Mouse (Mus musculus): Measurements from ENCODE around the gene Tor4a.

Tor4a gene

DNA sequence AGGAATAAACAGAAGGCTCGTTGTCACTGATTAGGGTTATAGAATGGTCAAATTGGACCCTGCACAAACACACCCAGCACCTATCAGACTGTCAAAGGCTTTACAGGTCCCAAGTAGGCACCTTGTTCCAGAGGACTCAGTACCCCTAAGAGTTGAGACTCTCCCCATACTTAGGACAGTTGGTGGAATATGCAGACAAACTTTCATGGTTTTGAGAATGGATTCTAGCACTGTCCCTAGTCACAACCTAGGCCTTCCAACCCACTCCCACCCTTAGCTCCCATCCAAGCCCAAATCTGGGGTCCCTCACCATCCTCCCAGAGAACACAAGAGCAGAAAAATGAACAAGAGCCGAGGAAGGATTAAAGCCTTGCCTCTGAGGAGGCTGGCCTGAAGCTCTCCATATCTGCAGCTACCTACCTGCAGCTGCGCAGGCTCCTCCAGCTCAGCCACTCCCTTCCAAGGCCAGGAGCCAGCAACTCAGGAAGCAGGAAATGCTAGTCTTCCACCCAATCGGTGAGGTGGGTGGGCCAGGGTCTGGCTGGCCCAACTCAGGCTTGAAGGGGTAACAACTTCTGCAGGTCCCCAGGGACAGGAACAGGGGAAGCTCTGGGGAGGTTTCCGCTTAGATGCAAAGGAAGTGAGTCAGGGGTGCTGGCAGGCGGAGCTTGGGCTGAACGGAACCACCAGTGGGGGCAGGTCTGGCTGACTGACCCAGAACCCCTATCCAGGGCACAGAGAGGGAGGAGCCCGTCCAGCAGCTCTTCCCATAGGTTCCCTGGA lies at the start of gene Tor4a:
Gene Tor4a, minus strand, starts transcription at position 715 of the 783 bp plus-strand sequence.
- DNase-seq (ENCODE audit: low read depth, low spot score) = peak; percentile 96

DNA sequence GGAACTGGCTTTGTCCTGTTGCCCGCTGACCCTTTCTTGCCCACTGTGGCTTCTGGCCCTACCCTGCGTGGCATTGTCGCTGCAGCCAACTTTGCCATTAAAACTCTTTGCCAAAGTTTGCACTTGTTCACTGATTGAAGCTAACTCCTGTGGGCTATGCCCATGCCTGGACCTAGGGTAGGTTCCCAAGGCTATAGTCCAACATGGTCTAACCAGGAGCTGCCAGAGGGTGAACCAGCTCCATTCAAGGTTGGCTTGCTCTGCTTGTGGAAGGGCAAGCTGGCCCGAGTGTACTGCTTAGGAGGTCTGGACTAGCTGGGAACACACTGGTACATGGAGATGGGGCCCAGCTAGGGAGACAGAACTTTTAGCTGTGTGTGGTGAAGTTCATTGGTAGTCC lies 47.5 kb upstream of the Tor4a start:
- no peak for DNase-seq (ENCODE audit: low read depth, low spot score)

DNA sequence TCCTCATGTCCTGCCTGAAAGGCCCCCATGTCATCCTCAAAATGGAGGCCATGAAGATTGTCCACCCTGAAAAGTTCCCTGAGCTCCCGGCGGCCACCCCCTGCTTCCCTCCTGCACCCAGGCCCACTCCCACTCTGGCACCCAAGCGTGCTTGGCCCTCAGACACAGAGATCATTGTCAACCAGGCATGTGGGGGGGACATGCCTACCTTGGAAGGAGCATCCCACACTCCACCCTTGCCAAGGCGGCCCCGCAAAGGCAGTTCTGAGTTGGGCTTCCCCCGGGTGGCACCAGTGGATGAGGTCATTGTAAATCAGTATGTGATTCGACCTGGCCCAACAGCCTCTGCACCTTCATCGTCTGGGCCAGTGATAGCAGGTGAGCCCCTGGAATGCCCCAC lies 46.7 kb upstream of the Tor4a start:
- DNase-seq (ENCODE audit: low read depth, low spot score) = no peak

DNA sequence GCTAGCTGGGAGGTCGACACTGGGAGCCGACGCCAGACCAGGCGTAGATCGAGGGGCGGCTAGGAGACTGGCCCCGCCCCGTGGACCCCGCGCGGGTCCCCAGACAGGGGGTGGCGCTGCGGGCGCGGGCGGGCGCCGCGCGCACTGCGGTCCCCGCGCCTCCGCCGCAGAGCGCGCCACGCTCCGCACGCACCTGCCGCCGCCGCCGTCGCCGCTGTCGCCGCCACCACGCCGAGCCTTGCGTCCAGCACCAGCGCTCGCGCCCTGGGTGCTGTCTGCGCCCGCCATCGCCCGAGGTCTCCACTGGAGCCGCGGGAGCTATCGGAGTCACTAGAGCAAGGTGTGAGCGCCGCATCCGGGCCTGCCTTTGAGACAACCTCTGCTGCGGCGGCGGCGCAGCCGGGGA lies 45.4 kb upstream of the Tor4a start, which contains the start of the genes Rnf208 and Cysrt1:
Gene Rnf208, plus strand, starts transcription at position 155 of the 406 bp plus-strand sequence.
Gene Cysrt1, minus strand, starts transcription at position 352 of the 406 bp plus-strand sequence.
- peak; percentile 8 for DNase-seq (ENCODE audit: low read depth, low spot score)

DNA sequence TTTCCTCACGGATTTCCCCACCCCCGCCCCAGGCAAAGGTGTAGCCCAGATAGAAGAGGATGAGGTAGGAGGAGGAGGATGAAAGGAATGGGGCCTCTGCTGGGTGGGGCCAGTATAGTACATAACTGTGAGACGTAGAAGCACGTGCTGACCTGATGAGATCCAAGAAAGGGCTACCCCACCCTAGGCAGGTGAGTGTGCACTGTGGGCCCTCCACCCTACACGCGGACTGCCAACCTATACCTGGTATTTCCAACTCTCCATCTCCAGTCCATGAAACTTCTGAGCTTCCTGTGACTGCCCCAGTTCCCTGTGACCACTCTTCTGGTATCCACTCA lies 44.7 kb upstream of the Tor4a start:
- no peak for DNase-seq (ENCODE audit: low read depth, low spot score)

DNA sequence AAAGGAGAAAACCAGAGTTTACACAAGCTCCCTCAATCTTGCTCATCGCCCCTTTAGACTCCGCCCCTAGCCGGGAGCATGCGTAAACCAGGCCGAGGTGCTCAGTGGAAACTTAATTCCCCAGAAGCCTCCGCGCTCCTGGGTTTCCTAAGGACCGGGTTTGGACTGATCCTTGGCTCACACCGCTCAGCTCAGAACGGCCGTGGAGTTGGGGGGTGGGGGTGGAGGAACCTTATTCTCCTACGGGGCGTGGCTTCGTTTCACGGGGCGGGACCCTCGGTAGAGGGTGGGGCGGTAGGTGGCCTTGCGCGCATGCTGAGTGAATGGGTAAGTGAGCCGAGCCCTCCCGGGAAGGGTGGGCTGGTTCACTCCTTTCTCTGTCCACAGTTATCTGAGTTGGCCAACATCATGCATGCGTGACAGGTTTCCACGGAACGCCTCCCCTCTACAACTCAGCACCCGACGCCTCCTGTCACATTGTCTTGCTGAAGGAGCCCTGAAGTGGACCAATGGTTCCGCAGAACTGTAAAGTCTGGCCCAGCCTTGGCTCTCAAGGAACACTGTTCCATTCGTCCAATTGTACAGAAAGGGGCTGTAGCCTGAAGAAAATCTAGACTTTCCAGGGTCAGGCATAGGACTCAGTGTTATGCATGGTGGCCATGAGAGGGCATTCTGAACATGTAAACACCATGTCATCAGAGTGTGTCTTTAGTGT lies 44.2 kb upstream of the Tor4a start:
- DNase-seq (ENCODE audit: low read depth, low spot score) = peak; percentile 84

DNA sequence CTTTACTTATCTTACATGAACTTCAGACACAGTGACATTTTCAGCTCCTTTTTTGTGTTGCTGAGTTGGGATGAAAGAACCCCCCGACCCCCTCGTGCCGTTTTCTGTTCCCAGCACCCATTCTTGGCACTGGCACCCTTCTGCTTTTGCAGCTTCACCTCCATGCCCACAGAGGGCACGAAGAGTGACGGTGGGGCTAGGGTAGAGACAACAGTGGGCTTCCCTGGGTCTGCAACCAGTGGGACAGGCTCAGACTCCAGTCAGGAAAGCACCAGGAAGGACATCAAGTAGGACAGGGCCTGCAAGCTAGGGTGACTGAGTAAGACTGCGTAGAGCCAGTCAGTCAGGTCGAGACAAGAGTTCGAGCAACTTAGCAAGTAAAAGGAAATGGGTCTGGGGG lies 43.6 kb upstream of the Tor4a start:
- DNase-seq (ENCODE audit: low read depth, low spot score) = no peak

DNA sequence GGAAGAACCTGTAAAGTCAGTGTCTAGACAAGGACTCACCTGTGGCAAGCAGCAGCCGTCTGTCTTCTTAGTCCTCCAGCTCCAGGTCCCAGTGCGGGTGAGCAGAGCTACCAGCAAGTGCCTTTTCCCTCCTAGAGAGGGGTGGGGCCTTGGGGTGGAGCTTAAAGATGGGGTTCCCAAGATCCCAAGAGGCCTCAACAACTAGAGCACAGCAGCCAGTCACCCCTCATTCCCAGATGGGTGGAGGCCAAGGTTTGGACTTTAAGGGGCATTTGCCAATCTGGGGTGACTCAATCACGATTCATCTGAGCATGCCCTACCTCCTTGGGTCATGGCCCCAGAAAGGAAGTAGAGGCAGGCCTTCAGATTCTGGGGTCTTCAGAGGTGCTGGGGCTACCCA lies 43.1 kb upstream of the Tor4a start:
- DNase-seq (ENCODE audit: low read depth, low spot score) = no peak

DNA sequence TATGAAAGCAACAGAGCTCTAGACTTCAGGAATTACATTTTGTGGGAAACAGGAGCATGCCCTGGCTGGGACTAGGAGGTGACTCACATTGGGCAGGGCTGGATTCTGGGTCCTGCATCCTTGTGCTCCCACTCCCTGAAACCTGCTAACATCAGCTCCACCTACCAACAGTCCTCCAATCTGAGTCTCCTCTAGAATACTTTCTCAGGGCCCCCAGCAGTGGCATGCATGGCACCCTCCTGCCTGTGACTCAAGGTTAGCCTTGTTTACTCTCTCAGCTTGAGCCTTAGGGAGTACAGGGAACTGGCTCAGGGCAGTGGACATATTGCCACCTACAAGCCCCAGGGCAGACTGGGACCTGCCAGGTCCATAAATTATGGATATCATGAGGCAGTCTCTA lies 41.4 kb upstream of the Tor4a start:
- DNase-seq (ENCODE audit: low read depth, low spot score) = no peak

DNA sequence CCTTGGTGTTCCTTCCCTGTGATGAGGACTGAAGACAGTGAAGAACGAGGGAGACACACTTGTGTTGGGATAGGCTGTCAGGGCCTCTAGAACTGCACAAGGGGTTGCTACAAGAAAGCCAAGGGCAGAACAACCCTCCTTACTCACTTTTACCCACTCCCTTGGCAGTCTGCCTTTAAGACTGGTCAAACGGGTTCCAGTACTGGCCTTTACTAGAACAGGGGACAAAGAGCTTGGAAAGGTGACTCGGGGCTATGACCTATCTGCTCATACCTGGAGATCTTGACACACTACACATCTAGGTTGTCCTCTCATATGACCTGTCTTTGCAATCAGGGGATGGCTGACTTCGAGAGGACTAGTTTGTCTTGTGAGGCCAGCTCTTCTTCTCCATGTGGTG lies 40.8 kb upstream of the Tor4a start:
- DNase-seq (ENCODE audit: low read depth, low spot score) = no peak

DNA sequence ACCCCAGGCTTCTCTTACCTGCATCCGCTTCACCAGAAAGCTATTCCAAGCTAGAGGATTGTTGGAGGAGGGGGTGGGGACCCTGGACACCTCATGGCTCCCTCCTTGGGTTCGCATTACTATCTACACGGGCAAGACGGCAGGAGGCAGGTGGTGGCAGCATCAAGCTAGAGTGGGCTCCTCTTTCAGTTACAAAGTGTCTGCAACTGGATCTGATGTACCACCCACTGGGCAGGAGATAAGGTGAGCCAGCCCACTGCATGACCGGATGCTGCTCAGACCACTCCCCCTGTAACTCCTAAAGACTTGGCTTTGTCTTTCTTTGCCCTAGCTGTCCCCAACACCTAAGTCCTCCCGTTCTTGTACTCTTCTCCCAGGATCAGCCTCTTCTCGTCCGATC lies 39.9 kb upstream of the Tor4a start, which contains the start of gene Rnf224:
Gene Rnf224, minus strand, starts transcription at position 174 of the 400 bp plus-strand sequence.
- DNase-seq (ENCODE audit: low read depth, low spot score) = no peak

DNA sequence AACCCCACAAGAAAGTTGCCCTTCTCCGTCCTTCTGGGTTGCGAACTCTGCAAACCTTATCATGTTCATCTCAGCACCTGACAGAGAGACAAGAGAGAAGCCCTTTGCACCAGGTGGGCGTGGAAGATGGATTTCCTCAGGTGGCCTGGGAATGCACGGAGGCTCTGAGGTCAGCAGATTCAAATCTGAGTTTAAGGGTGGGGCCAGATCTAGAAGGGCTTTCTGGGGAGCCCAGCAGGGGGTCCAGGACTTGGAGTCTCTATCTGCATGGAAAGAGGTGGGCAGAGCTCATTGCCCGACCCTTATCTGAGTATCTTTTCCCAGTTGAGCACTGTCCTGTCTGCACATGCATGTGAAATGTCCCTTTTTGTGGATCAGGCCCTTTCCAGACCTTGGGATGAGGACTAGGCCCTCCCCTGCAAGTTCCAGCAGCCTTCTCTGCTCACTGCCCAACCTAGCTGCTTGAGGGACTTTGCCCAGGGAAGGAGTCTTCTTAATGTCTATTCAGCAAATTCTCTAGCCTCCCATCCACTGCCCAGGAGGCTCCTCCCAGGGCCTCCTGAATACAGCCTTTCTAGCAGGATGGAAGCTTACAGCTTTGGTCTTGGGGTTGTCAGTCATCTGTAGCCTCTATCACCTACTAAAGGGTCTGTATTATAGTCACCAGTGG lies 38.0 kb upstream of the Tor4a start:
- no peak for DNase-seq (ENCODE audit: low read depth, low spot score)

DNA sequence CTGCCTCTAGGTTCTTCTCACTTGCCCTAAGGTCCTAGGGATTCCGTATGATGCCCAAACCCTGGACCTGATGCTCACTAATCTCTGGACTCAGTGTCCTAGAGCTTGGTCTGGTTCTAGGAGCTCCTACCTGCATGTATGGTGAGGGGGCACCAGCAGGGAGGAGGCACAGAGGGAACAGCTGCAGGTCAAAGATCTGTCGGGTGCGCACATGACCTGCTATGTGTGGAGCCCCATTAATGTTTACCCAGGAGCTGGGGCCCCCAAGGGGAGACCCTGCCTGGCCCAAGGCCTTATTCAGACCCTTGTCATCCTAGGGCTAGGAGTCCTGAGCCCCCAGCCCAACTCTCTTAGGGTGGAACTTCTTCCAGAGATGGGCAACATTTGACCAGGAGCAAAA lies 37.4 kb upstream of the Tor4a start, which contains the start of gene Slc34a3:
Gene Slc34a3, minus strand, starts transcription at position 315 of the 400 bp plus-strand sequence.
- DNase-seq (ENCODE audit: low read depth, low spot score) = no peak

DNA sequence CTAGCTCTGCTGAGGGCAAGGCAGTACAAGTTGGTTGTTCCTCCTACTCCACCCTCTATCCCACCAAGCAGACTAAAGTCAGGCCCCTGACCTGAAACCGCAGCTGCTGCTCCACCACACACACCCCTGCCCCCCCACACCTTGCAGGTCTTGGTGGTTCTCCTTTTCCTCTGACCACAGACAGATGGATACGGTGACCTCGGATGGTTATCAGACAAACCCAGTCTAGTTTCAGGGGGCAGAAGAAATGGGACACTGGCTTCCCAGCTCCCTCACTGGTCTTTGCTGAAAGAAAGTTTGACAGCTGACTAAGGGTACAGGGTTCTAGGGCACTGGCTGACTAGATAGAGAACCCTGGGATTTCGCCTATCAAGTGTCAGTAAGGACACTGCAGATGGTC lies 36.7 kb upstream of the Tor4a start:
- no peak for DNase-seq (ENCODE audit: low read depth, low spot score)

DNA sequence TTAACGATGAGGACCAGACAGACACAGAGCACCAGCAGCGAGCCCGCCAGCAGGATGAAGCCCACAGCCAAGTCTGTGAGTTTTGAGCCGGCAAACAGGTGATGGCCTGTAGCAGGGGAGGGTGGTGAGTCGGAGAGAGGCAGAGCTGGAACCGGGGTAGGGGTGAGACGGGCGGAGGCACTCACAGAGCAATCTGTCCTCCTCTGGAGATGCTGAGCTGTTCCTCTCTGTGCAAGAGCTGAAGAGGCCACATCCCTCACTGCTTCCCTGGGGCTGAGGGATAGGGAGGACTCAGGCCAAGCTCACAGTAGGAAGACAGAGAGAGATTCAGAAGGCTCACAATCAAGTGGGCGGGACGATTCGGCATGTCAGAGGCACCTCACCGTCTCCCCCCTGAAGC lies 34.4 kb upstream of the Tor4a start:
- no peak for DNase-seq (ENCODE audit: low read depth, low spot score)

DNA sequence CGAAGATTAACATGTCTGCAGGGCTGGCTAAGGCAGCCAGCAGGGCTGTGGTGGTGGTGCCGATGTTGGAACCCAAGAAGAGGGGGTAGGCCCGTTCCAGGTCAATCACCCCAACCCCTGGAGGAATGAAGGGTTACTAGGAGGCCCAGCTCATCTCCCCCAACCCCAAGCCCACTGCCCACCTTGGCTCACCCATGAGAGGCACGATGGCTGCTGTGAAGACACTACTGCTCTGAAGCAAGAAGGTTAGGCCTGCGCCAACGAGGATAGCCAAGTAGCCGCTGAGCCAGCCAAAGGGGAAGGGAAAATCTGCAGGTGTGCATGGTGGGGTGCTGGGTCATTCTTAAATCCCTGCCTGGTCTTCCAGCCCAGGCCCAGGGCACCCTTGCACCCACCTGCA lies 33.9 kb upstream of the Tor4a start:
- DNase-seq (ENCODE audit: low read depth, low spot score) = no peak

DNA sequence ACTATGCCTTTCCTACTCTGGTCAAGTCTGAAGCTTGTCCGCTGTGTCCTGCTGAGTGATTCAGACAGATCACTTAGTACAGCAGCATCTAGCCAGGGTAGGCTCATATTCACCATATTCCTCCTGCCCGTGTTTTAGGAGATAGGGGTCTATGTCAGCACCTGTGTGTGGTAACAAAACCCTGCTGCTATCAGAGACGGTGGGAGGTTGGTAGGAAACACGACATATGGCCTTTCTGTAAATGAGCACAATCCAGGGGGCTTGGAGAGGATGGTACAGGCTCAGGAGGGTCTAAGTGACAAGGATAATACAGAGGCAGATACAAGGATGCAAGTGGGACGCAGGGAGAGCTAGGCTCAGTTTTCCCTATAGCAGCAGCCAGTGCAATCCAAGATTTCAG lies 32.9 kb upstream of the Tor4a start:
- no peak for DNase-seq (ENCODE audit: low read depth, low spot score)

DNA sequence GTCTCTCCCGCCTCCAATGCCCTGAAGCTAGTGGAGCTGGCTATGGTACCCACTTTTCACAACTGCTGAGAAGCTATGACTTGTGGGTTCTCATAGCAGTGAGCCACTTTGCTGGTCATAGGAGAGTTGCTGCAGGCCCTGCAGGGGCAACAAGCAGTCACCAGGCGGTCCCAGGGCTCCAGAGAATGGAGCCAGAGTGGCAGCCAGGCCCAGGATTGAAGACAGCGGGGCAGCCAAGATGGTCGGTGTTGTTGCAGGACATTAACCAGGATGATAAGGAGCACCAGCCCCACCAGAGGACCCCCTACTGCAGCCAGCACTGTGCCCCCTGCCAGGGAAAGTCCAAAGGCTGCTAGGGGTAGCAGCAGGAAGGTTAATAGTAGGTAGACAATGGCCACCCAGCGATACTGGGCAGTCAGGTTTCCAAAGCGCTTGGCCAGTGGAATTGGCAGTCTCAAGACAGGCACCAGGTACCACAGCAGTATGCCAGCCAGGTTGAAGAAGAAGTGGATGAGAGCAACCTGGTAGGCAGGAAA lies 32.4 kb upstream of the Tor4a start:
- DNase-seq (ENCODE audit: low read depth, low spot score) = no peak

DNA sequence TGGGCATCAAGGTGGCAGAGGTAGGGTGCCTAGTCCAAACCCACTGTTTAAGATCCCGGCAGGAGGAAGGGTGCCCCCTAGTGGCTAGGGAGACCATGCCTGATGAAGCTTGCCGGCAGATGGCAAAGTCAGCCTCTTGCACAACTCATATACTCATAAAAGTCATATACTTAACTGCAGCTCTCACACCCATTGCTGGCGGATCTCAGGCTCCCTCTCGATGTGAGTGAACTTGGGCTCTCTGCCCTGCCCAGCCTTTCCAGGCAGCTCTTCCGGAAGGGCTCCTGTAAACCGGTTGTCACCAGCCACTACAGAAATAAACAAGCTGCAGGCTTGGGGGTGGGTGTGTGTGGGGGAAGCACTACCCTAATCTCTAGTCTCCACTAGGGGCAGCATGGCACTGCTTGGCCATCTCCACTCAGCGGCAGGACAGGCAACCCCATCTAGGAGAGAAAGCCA lies 31.8 kb upstream of the Tor4a start:
- DNase-seq (ENCODE audit: low read depth, low spot score) = peak; percentile 94

DNA sequence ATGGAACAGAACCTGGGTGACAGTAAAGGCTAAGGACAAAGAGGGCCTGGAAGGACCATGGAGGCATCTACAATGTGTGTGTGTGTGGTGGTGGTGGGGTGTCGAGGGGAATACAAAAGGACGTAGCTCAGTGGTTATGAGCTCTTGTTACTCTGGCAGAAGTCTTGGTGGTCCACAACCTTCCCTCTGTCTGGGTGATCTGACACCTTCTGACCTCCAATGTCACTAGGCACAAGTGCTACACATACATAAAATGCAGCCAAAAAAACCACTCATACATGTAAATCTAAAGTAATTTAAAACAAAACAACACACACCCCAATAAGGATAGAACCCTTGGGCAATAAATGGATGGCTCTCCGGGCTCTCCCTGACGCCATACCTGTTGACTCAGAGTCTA lies 30.7 kb upstream of the Tor4a start:
- DNase-seq (ENCODE audit: low read depth, low spot score) = no peak

DNA sequence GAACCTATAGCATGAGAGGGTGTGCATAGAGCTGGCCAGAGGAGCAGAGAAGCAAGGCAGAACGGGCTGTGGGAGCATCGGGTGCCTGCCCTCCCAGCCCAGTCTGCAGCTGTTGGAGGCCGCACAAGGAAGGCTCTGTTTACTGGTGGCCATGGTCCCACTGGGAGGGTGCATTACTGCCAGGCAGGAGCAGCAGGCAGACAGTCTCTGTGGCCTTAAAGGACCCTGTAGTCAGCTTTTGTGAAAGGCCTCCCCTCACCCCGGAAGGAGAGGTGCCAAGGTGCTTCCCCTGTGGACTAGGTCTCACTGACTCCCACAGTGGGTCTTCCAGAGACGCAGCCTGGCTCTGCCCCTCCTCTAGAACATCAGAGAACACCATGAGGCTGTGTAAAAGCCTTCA lies 30.2 kb upstream of the Tor4a start:
- DNase-seq (ENCODE audit: low read depth, low spot score) = no peak

DNA sequence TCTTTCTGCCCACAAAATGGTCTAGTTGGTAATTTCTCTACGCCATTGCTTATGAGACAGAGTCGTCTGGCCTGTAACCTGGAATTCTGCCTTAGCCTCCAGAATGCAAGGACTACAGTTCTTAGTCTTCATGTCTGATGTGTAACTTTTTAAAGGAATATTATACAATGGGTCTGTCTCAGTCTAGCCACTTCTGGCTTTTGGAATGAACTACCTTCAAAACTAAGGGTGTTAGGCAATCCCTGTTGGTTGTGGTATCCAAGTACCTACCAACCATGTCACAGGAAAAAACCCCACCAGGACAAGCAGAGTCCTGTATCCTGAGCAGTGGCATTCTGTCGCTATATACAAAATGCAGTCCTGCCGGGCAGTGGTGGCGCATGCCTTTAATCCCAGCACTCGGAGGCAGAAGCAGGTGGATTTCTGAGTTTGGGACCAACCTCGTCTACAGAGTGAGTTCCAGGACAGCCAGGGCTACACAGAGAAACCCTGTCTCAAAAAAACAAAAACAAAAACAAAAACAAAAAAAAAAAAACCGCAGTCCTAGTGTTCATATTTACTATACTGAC lies 29.2 kb upstream of the Tor4a start:
- no peak for DNase-seq (ENCODE audit: low read depth, low spot score)

Measured in A20 (cell line).